Mouse (Mus musculus) brown adipose tissue, adult 24 weeks (tissue): ENCODE results near the gene Themis2. TPM values are rescaled to one million over a fixed set of nuclear protein-coding genes. Genes with fewer than 3 reads are reported as not detected.
A peak's percentile ranks its signal among the peaks of the same experiment; 100 is the strongest.
"Not testable (repeated sequence)": the region's sequence is repeated elsewhere in the genome, so short reads cannot be mapped to it uniquely, and the experiment has no call there.

Source experiments
- H3K27ac ChIP-seq: fragments of 200-500 bp; replicated peaks from 2 replicates; pipeline ENCODE4 v1.5.1; 2012; ENCODE audit warnings: low read depth, mild to moderate bottlenecking, low read length
- H3K4me1 ChIP-seq: fragments of 200-500 bp; 2 replicates; pipeline ENCODE4 v1.6.1; 2012; ENCODE audit warnings: low read length, mixed read lengths; ENCODE audit not compliant: control insufficient read depth, insufficient read depth, insufficient read length
- H3K4me3 ChIP-seq: fragments of 200-500 bp; 2 replicates; pipeline ENCODE4 v1.5.1; 2012; ENCODE audit warnings: low read depth, mild to moderate bottlenecking, low read length, moderate library complexity; ENCODE audit not compliant: insufficient read depth
- polyA plus RNA-seq: library from polyadenylated mRNA; stranded (reverse); fragments of >200 nt; gene quantifications from 2 replicates; pipeline ENCODE4 v1.2.4, GENCODE M21; 2012; ENCODE audit not compliant: missing spikeins, insufficient read depth, insufficient read length

Gene Themis2
- polyA plus RNA-seq, 1 experiment = 2.8 TPM

DNA sequence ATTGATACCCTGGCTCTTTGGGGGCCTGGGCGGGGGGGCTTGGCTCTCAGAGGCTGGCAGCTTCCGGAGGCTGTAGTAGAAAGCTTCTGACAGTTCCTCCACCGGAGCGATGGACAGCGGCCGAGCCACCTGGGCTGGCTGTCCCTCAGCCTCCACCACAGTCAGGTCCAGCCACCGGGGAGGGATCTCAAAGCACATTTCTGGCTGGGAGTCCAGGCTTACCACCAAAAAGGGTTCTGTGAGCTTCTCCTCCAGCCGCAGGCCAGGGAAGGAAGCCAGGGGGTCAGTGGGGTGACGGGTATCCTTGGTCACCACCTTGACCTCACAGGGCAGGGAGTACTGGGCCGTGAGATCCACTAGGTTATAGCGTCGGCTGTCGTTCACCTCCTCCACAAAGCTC lies 11.0 kb downstream of the Themis2 start:
- Histone ChIP-seq H3K27ac (no peak overlapping the region), H3K4me3 (no peak overlapping the region), H3K4me1 (no peaks in the 10 kb centered on the region)

DNA sequence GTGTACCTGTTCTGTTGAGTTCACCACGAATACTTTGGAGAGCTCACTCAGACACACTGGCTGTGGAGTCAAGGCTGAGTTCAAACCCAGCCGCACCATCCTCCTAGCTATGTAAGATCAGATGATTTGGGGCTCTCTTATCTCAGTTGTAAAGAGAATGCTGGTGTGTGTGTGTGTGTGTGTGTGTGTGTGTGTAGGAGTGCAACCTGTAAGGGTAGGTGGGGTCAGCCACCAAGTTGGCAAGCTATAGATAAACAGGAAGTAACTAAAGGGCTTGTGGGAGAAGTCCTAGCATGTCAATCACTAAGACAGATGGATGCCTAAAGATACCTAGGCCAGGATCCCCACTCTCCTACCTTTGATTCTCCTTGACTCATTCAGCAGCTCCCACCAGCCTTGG lies 12.5 kb downstream of the Themis2 start:
- H3K27ac ChIP-seq = no peak overlapping the region
- H3K4me3 ChIP-seq = no peak overlapping the region
- H3K4me1 ChIP-seq = no peaks in the 10 kb centered on the region

DNA sequence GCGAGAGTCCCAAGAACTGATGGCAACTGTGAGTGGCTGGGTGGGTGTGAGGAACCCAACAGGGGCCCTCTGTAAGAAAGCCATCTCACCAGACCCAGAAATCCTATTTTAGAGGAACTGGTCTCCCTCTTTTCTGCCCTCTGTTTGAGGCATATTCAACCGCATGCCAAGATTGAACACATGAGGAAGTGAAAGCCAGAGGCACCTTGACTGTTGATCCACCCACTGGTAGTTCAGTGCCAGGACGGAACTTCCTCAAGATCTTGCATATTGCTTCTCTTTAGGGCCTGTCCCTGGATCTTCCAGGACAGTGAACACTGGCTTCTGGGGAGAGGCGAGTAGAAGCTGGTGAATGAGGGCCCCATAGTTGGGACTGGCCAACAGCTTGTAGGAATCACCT lies 15.9 kb downstream of the Themis2 start:
- no peak overlapping the region for H3K27ac ChIP-seq
- H3K4me3 ChIP-seq = no peak overlapping the region
- H3K4me1 ChIP-seq = no peaks in the 10 kb centered on the region

DNA sequence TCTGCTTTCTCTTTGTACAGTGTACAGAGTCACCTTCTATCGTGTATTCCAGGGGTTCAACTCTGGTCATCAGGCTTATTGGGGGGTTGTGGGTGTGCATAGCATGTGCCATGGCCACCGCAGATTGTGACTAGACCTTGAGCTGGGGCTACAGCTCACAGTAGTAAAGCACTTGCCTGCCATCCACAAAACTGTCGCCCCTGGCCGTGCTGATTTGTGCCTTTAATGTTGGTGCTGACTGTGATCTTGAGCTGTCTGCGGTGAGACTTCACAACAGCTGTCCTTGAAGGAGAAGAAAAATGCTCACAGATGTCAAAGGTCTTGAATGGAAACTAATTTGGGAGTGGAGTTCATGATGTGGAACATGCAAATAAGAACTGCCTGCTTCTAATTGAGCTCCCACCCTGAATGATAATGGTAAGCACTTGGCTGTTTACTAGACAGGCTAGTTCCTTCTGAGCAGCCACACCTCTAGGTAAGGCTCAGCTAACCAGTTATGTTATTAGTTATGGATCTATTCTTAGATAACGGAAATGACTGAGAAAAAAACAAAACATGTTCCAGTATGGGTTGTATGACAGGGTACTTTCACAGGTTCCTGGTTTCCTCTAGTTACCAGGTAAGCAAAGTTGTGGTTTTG lies 17.5 kb downstream of the Themis2 start:
- Histone ChIP-seq H3K4me1 (no peaks in the 10 kb centered on the region), H3K27ac (0 out of 2 replicates have a peak overlapping the region, but pooled peaks have one; percentile 5), H3K4me3 (no peak overlapping the region)

DNA sequence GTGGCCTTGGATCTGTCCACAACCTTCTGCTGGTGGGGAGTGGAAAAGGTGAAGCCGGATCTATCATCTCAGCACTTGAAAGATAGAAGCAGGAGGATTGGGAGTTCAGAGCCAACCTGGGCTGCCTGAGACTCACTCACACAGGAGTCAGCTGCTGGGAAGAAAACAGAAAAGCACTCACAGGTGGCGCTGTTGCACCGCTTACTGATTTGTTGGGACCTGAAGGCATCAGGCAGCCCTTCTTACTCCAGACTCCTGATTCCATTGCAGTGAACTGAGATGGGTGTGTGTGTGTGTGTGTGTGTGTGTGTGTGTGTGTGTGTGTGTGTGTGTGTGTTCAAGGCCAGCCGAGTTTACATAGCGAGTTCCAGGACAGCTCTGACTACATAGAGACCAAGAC lies 19.4 kb downstream of the Themis2 start:
- Histone ChIP-seq H3K4me1 (no peaks in the 10 kb centered on the region), H3K27ac (no peak overlapping the region), H3K4me3 (no peak overlapping the region)

DNA sequence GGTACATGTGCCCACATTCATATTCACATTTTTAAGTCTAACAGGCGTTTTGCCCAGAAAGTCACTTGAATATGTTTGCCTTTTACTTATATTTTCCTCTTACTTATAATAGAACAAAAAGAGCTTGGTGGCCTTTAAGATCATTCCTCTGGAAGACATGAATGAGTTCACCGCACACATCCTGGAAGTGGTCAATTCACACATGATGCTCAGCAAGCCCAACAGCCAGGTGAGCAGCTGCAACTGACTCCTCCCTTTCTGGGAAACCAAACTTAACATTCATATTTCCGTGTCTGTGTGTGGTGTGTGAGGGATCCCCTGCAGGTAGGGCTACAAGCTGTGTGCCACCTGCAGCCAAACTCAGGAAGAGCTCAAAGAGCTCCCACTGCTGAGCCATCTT lies 21.3 kb downstream of the Themis2 start:
- H3K27ac ChIP-seq = no peak overlapping the region
- H3K4me3 ChIP-seq = no peak overlapping the region
- H3K4me1 ChIP-seq = no peaks in the 10 kb centered on the region

DNA sequence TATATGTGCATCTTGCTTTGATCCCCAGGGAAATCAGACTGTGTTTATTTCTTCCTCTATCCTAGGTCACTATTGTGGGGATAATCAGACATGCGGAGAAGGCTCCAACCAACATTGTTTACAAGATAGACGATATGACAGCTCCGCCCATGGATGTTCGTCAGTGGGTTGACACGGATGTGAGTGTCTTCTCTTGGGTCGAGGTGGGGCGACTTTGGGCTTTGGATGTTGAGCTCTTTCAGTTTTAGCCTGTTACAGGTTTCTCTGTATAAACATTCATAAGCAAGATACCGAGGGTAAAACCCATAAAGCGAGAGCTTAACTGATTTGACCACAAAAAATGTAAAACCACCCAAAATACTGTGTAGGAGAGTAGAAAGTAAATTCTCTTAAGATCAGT lies 24.4 kb downstream of the Themis2 start:
- H3K4me1 ChIP-seq = 0 out of 2 replicates have a peak, but pooled peaks cover 3% of the 10 kb centered on the region

DNA sequence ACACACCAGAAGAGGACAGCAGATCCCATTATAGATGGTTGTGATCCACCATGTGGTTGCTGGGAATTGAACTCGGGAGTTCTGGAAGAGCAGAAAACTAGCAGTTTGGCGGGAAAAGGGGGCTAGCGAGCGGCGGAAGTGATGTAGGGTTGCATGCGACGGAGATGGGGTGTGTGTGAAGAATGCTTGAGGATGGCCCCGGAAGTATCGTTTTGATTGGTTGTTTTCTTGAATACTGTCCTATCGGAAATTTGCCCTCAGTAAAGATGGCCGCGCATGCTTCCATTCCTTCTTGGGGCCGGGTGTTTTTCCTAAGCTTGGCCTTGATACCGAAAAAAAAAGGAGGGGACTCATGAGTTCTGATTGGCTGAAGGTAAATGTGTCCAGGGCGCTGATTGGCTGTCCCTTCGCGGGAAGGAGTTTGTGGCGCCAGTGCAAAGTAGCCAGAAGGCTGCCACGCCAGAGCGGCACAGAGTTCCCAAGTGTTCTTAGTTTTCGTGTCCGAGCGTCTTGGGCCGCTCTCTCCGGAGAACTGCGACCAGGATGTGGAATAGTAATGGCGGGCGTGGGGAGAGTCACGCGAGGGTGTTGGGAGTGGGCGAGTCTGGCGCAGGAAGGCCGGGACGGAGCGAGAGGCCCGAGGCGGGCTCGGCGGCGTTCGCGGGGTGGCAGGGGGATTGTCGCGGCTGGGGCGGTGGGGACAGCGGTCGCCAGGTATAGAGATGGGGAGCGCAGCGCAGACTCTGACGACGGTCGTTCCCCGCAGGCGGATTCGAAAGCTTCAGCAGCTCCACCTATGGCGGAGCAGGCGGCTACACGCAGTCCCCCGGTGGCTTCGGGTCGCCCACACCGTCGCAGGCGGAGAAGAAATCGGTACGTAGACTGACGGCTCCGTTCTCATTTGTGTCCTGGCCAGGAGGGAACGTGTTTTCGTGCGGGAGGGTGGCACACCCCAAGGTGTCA lies 28.0 kb downstream of the Themis2 start, which contains the start of gene Rpa2:
Gene Rpa2 (plus strand): TSS at position 419 of the 963 bp plus-strand sequence.
- Histone ChIP-seq H3K4me1 (0 out of 2 replicates have a peak, but pooled peaks cover 3% of the 10 kb centered on the region), H3K27ac (no peak within 1 kb of the TSS), H3K4me3 (peak within 1 kb of the TSS; percentile 77)

More for the DNA sequence above, 24.4 kb downstream of the Themis2 start:
- Histone ChIP-seq H3K27ac (no peak overlapping the region), H3K4me3 (no peak overlapping the region)

DNA sequence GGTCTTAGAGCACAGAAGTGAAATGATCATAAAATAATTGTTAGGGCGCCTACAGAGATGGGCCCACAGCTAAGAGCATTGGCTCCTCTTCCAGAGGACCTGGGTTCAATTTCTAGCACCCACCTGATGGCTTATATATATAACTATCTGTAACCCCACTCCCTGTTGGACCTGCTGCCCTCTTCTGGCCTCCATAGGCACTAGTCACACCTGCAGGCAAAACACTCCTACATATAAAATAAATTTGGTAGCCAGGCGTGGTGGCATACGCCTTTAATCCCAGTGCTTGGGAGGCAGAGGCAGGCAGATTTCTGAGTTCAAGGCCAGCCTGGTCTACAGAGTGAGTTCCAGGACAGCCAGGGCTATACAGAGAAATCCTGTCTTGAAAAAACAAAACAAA lies 33.1 kb downstream of the Themis2 start:
- H3K4me3 ChIP-seq, H3K27ac ChIP-seq, H3K4me1 ChIP-seq: not testable (repeated sequence)

DNA sequence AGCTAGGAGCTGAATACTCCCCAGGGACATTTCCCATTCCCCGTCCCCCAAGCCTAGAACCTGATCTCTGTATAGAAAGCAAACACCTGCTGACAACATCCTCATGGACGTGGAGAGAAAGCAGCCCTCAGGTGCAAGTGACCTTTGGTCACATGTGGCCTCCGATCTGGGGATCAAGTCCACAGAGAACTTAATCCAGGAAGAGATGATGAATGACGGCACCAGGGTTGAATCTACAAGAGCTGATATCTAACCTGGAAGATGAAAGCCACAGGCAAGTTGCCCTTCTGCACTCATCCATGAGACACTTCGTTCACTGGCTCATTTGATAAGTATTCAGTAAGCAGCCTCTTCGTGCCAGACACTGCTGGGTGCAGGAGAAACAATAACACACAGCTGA lies 33.6 kb downstream of the Themis2 start:
- H3K27ac ChIP-seq = no peak overlapping the region
- H3K4me1 ChIP-seq = no peaks in the 10 kb centered on the region
- no peak overlapping the region for H3K4me3 ChIP-seq

DNA sequence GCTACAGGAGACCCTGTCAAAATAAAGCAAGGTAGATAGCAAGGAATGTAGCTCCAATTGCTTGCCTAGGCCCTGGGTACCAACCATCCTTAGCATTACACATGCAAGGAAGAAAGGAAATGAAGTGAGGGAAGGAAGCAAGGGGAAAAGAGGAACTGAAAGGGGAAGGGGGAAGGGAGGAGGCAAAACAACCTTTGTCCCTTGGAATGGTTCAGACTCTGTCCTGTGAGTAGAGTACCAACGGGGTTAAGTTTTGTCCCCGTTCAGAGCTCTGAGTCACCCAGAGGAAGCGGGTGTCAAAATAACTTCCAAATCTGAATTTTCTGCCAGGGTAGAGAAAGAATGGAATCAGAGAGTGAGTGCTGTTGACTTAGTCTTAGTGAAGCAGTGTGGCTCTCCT lies 35.9 kb downstream of the Themis2 start:
- H3K4me1 ChIP-seq = no peaks in the 10 kb centered on the region; the same call in 1 of the 2 replicates
- H3K27ac ChIP-seq = peak overlapping the region; percentile 65; the same call in 1 of the 2 replicates
- H3K4me3 ChIP-seq = no peak overlapping the region

DNA sequence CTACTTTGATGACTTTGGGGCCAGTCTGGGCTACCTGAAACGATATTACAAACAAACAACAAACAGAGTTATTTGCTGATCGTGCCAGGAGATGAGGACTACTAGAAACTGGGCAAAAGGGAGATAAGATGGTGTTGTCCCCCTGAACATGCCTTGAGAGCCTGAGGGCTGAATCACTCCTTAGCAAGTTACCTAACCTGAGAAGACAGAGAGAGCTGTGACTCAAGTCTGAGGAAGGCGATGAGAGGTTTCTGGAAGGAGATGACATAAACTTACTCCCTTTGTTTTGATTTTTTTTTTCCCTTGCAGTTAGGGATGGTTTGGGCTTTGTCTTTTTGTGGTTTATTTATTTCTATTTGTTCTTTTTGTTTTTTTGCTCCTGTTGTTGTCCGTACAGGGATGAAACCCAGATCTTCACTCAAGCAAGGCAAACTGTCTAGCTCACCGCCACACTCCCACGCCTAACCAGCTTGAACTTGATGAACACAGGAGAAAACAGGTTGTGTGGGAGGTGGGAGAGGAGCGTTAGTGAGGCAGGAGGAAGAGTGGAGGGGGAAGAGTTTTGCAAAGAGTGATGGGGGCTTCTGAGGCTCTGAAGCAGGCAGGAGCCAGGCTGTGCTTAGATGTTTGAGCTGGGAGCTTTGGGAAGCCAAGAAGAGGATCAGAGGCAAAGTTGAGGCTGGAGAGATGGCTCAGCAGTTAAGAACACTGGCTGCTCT lies 38.4 kb downstream of the Themis2 start:
- Histone ChIP-seq H3K4me3 (no peak overlapping the region), H3K4me1 (no peaks in the 10 kb centered on the region; the same call in 1 of the 2 replicates), H3K27ac (no peak overlapping the region)

DNA sequence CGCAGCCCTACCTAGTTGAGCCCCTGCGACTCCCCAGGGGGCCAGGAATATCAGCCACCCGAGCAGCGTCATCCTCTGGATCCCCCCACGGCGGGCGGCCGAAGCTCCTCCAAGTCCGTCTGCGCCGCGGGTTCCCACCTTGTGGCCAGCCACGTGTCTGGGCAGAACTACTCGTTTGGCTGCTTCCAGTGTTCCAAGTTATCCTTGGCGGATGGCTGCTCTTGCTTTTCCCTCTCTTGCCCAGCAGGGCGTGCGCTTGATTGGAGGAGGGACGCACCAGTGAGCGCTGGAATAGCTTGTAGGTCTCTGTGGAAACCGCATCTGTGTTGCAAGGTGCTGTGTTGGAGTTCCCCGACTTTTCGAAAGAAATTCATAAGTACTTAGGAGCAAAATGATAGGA lies 39.2 kb downstream of the Themis2 start, which contains the start of gene Smpdl3b:
Gene Smpdl3b (minus strand): TSS at position 279 of the 400 bp plus-strand sequence.
- Histone ChIP-seq H3K4me1 (no peaks in the 10 kb centered on the region; the same call in 1 of the 2 replicates), H3K4me3 (peak within 1 kb of the TSS; percentile 56), H3K27ac (peak within 1 kb of the TSS; percentile 49; the same call in 1 of the 2 replicates)

DNA sequence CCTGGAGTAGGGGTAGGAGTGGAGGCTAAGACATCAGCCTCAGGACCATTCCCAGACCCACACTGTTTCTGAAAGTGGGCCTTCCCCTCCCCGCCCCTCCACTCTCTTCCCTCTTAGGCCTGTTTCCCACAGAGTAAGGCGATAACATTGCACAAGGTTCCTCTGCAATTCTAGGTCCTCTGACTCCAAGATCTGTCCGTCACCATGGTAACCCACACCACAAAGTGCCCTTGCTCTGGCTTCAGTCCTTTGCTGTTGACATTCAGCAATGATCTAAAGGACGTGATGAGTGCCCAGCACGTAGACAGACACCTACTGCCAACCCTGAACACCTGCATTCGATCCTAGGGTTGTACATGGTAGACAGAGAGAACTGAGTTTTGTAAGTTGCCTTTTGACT lies 43.2 kb downstream of the Themis2 start:
- H3K27ac ChIP-seq = no peak overlapping the region
- peaks cover 6% of the 10 kb centered on the region for H3K4me1 ChIP-seq
- H3K4me3 ChIP-seq = no peak overlapping the region
